Mouse (Mus musculus) CH12.LX (cell line): ENCODE measurements around the gene Jmy. TPM values are rescaled to one million over a fixed set of nuclear protein-coding genes. Genes with fewer than 3 reads are reported as not detected.

Source experiments
- DNase-seq: peaks from one replicate; pipeline ENCODE4 v3.0.0-alpha.2; 2013; ENCODE audit errors: extremely low read depth
- H3K27ac ChIP-seq: 2 replicates; pipeline ENCODE4 v1.5.1; 2012; ENCODE audit warnings: low read depth, mild to moderate bottlenecking, control low read depth, moderate library complexity; ENCODE audit not compliant: insufficient read depth
- H3K27me3 ChIP-seq: replicated peaks from 2 replicates; pipeline ENCODE3; 2012; ENCODE audit warnings: inconsistent platforms
- H3K36me3 ChIP-seq, 2 experiments: replicated peaks in 1 of 2; 2 replicates each; pipeline versions ENCODE3 to v1.6.1; 2012; ENCODE audit warnings: inconsistent platforms in 1 of 2, low read length in 1 of 2, mild to moderate bottlenecking in 1 of 2, mixed read lengths in 1 of 2, moderate library complexity in 1 of 2; ENCODE audit not compliant: control insufficient read depth in 1 of 2, insufficient read depth in 1 of 2
- H3K4me1 ChIP-seq, 2 experiments: 2 replicates each; pipeline ENCODE4 v1.6.1; 2012; ENCODE audit warnings: inconsistent platforms in 1 of 2, moderate library complexity in 1 of 2; ENCODE audit not compliant: insufficient read depth in 2 of 2, control insufficient read depth in 1 of 2
- H3K4me2 ChIP-seq: 2 replicates; pipeline ENCODE4 v1.6.1; 2012; ENCODE audit warnings: low read depth, mild to moderate bottlenecking, control low read depth; ENCODE audit not compliant: poor library complexity, insufficient read depth, severe bottlenecking
- H3K4me3 ChIP-seq, 3 experiments: fragments of 150-350 bp in 1 of 3; sonication (generic) in 1 of 3; replicated peaks in 1 of 3; 2 replicates each; pipeline versions ENCODE3 to v1.5.1; 2011 to 2012; ENCODE audit warnings: low read depth in 2 of 3, low read length in 2 of 3, mild to moderate bottlenecking in 2 of 3, moderate library complexity in 2 of 3, control low read depth in 1 of 3, improper control_type of control experiment in 1 of 3, inconsistent platforms in 1 of 3, mixed read lengths in 1 of 3; ENCODE audit not compliant: poor library complexity in 1 of 3
- H3K79me2 ChIP-seq: replicated peaks from 2 replicates; pipeline ENCODE4 v1.6.1; 2012; ENCODE audit warnings: mild to moderate bottlenecking, moderate library complexity; ENCODE audit not compliant: control insufficient read depth, poor library complexity, insufficient read depth, severe bottlenecking; ENCODE audit errors: extremely low read depth
- H3K9ac ChIP-seq: 2 replicates; pipeline ENCODE4 v1.6.1; 2012; ENCODE audit warnings: low read depth, mild to moderate bottlenecking, control low read depth, moderate library complexity; ENCODE audit not compliant: insufficient read depth
- H3K9me3 ChIP-seq: replicated peaks from 2 replicates; pipeline ENCODE3; 2012; ENCODE audit warnings: low read length, inconsistent platforms, mixed read lengths
- CHD1 ChIP-seq: IDR thresholded peaks from 2 replicates; pipeline ENCODE4 v1.6.1; 2012; ENCODE audit warnings: low read depth, low read length, improper control_type of control experiment, inconsistent platforms
- E2F4 ChIP-seq: IDR thresholded peaks from 2 replicates; pipeline ENCODE4 v1.6.1; 2011; ENCODE audit warnings: low read depth, low read length, improper control_type of control experiment; ENCODE audit not compliant: insufficient replicate concordance
- ELF1 ChIP-seq: IDR thresholded peaks from 2 replicates; pipeline ENCODE4 v1.6.1; 2014; ENCODE audit warnings: low read depth, mild to moderate bottlenecking, inconsistent platforms, low read length, improper control_type of control experiment
- EP300 ChIP-seq: IDR thresholded peaks from 2 replicates; pipeline ENCODE4 v1.6.1; 2011; ENCODE audit warnings: low read length, improper control_type of control experiment
- HCFC1 ChIP-seq: IDR thresholded peaks from 2 replicates; pipeline ENCODE4 v1.6.1; 2012; ENCODE audit warnings: low read depth, mild to moderate bottlenecking, inconsistent platforms, low read length, improper control_type of control experiment
- MAFK ChIP-seq: IDR thresholded peaks from 2 replicates; pipeline ENCODE4 v1.6.1; 2011; ENCODE audit warnings: low read length, improper control_type of control experiment; ENCODE audit not compliant: insufficient replicate concordance
- MXI1 ChIP-seq: IDR thresholded peaks from 2 replicates; pipeline ENCODE4 v1.6.1; 2011; ENCODE audit warnings: mild to moderate bottlenecking, low read depth, low read length, improper control_type of control experiment
- RAD21 ChIP-seq: IDR thresholded peaks from 2 replicates; pipeline ENCODE4 v1.6.1; 2011; ENCODE audit warnings: low read depth, mild to moderate bottlenecking, low read length, improper control_type of control experiment, moderate library complexity
- RCOR1 ChIP-seq: conservative IDR thresholded peaks from 2 replicates; pipeline ENCODE4 v1.6.1; 2012; ENCODE audit warnings: low read depth, mild to moderate bottlenecking, inconsistent platforms, low read length, improper control_type of control experiment
- TCF12 ChIP-seq: IDR thresholded peaks from 2 replicates; pipeline ENCODE4 v1.6.1; 2014; ENCODE audit warnings: low read depth, mild to moderate bottlenecking, inconsistent platforms, low read length, improper control_type of control experiment
- UBTF ChIP-seq: IDR thresholded peaks from 2 replicates; pipeline ENCODE4 v1.6.1; 2012; ENCODE audit warnings: low read depth, mild to moderate bottlenecking, inconsistent platforms, low read length, improper control_type of control experiment, moderate library complexity
- USF1 ChIP-seq: IDR thresholded peaks from 2 replicates; pipeline ENCODE4 v1.6.1; 2014; ENCODE audit warnings: low read depth, mild to moderate bottlenecking, inconsistent platforms, low read length, improper control_type of control experiment
- USF2 ChIP-seq: conservative IDR thresholded peaks from 2 replicates; pipeline ENCODE4 v1.6.1; 2011; ENCODE audit warnings: low read depth, low read length, improper control_type of control experiment
- ZKSCAN1 ChIP-seq: IDR thresholded peaks from 2 replicates; pipeline ENCODE4 v1.6.1; 2012; ENCODE audit warnings: low read depth, inconsistent platforms, low read length, improper control_type of control experiment, borderline replicate concordance
- ZMIZ1 ChIP-seq: IDR thresholded peaks from 2 replicates; pipeline ENCODE4 v1.6.1; 2012; ENCODE audit warnings: low read depth, mild to moderate bottlenecking, inconsistent platforms, low read length, improper control_type of control experiment
- ZNF384 ChIP-seq: IDR thresholded peaks from 2 replicates; pipeline ENCODE4 v1.6.1; 2012; ENCODE audit warnings: low read depth, low read length, improper control_type of control experiment, inconsistent platforms
- dilution Hi-C: fragments of 300-500 bp; cut with MboI; formaldehyde crosslinking; loops from 2 replicates; pipeline ENCODE4 v1.14.3; 2020; ENCODE audit warnings: low sequenced_read_pairs; ENCODE audit not compliant: extremely low pct_unique_long_range_greater_than_20kb, extremely low pct_ligation_motif_present
- in situ Hi-C: fragments of 300-500 bp; cut with MboI; formaldehyde crosslinking; loops from 3 replicates; pipeline ENCODE4 v1.14.3; 2019; ENCODE audit warnings: low sequenced_read_pairs, low pct_ligation_motif_present, low pct_unique_long_range_greater_than_20kb, mixed read lengths
- polyA plus RNA-seq: library from polyadenylated mRNA; unstranded; fragments of >175 nt; gene quantifications from 2 replicates; pipeline ENCODE4 v1.2.1, GENCODE M21; 2012; ENCODE audit warnings: low read depth; ENCODE audit not compliant: insufficient read length
- total RNA-seq, 2 experiments: library from RNA; depleted of rRNA; stranded (reverse); fragments of 300-350 nt in 1 of 2; fragments of >200 nt in 1 of 2; gene quantifications; 2 replicates each; pipeline ENCODE4 v1.2.3; 2012 to 2014

Gene Jmy
- total and polyA plus RNA-seq, 3 experiments, result 2.4 to 3.3 (median 3.3) TPM

DNA sequence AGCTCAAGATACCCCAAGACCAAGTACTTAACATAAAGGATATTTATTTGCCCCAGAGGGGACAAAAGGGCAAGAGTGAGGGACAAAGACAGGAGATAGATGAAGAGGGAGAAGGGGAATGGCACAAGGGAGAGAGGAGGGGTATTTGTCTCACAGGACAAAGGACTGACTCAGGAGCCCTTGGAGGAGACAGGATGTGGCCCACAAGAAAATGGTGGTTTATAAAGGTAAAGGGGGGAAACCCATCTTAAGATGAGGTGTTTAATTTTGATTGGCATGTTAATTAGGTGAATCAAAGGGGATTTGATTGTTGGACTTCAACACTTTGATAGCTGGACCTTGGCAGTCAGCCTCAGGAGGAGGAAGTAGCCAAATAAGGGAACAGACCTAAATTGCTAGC, 44.7 kb upstream of the Jmy start:
- no peak overlapping the region for H3K9ac ChIP-seq
- no peak overlapping the region for H3K4me3 ChIP-seq
- dilution Hi-C loops, result no loop called here
- no peak overlapping the region for H3K27ac ChIP-seq
- no peaks in the 10 kb centered on the region for H3K79me2 ChIP-seq
- no peaks in the 10 kb centered on the region for H3K9me3 ChIP-seq
- no peaks in the 10 kb centered on the region for H3K4me1 ChIP-seq
- TF ChIP-seq MXI1 (no peak), RCOR1 (no peak), UBTF (no peak), USF1 (no peak), ELF1 (no peak)
- no peak for DNase-seq
- in situ Hi-C loops, result no loop called here
- no peaks in the 10 kb centered on the region for H3K36me3 ChIP-seq
- H3K4me2 ChIP-seq, result no peak overlapping the region
- no peaks in the 10 kb centered on the region for H3K27me3 ChIP-seq

DNA sequence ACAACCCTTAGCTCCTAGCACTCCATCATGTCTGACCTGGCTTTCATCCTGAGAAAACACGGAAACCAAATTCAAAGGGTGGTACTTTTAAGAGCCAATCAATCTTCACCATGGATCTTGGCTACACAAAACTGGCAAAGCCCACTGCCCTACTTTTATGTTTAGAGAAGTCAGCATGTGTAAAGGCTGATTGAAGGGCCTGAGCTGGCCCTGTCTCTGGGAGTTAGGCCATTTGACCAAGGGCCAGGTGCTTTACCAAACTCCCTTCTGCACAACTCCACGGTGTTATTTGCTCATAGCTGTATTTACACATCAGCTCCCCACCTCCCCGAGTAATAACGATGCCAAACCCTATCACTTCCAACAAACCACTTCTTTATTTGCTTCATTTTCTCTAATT, 39.7 kb upstream of the Jmy start:
- dilution Hi-C loops, result no loop called here
- no peak overlapping the region for H3K4me2 ChIP-seq
- no peaks in the 10 kb centered on the region for H3K9me3 ChIP-seq
- in situ Hi-C loops, result no loop called here
- no peak overlapping the region for H3K9ac ChIP-seq
- no peak for DNase-seq
- no peaks in the 10 kb centered on the region for H3K36me3 ChIP-seq
- no peak overlapping the region for H3K27ac ChIP-seq
- H3K4me3 ChIP-seq, result no peak overlapping the region
- no peaks in the 10 kb centered on the region for H3K79me2 ChIP-seq
- no peak for TF ChIP-seq ZNF384
- TF ChIP-seq USF2, result no peak
- no peak for TF ChIP-seq ZKSCAN1
- TF ChIP-seq CHD1, result no peak
- no peak for TF ChIP-seq HCFC1
- no peak for TF ChIP-seq MAFK
- TF ChIP-seq RAD21, result no peak
- no peak for TF ChIP-seq ZMIZ1
- no peak for TF ChIP-seq EP300
- no peak for TF ChIP-seq TCF12
- TF ChIP-seq E2F4, result no peak
- no peaks in the 10 kb centered on the region for H3K27me3 ChIP-seq
- no peaks in the 10 kb centered on the region for H3K4me1 ChIP-seq
